Mouse (Mus musculus) kidney, postnatal 0 days (tissue): ENCODE results near the gene Aktip. TPM values are rescaled to one million over a fixed set of nuclear protein-coding genes. Genes with fewer than 3 reads are reported as not detected.

Experiments
- ATAC-seq: fragments of 200-750 bp; cut with Nextera tagmentation; replicated peaks from 2 replicates; pipeline ENCODE4 v1.8.0; 2017; ENCODE audit warnings: low read depth, moderate number of reproducible peaks, moderate TSS enrichment, moderate library complexity; ENCODE audit not compliant: low FRiP score
- DNase-seq: peaks from one replicate; pipeline ENCODE4 v3.0.0-alpha.2; 2016; ENCODE audit warnings: low spot score
- H3K27ac ChIP-seq: fragments of 300-500 bp; sonication (generic); 2 replicates; pipeline ENCODE4 v1.5.1; 2014; ENCODE audit warnings: mild to moderate bottlenecking
- H3K27me3 ChIP-seq: fragments of 300-500 bp; sonication (generic); 2 replicates; pipeline ENCODE4 v1.6.1; 2014; ENCODE audit warnings: low read length, mixed read lengths; ENCODE audit not compliant: insufficient read depth
- H3K36me3 ChIP-seq: fragments of 300-500 bp; sonication (generic); 2 replicates; pipeline ENCODE4 v1.6.1; 2014; ENCODE audit warnings: low read length, mixed read lengths; ENCODE audit not compliant: insufficient read depth
- H3K4me1 ChIP-seq: fragments of 300-500 bp; sonication (generic); replicated peaks from 2 replicates; pipeline ENCODE4 v1.6.1; 2014; ENCODE audit warnings: antibody characterized with exemption, low read length, mixed read lengths; ENCODE audit not compliant: insufficient read depth
- H3K4me2 ChIP-seq: fragments of 300-500 bp; sonication (generic); 2 replicates; pipeline ENCODE4 v1.6.1; 2014; ENCODE audit warnings: mild to moderate bottlenecking, low read length, moderate library complexity, mixed read lengths
- H3K4me3 ChIP-seq: fragments of 300-500 bp; sonication (generic); replicated peaks from 2 replicates; pipeline ENCODE4 v1.5.1; 2014; ENCODE audit warnings: low read depth, low read length
- H3K9ac ChIP-seq: fragments of 300-500 bp; sonication (generic); 2 replicates; pipeline ENCODE4 v1.6.1; 2014; ENCODE audit warnings: low read depth, low read length
- H3K9me3 ChIP-seq: fragments of 300-500 bp; sonication (generic); replicated peaks from 2 replicates; pipeline ENCODE4 v1.6.1; 2016; ENCODE audit warnings: low read length, inconsistent platforms, mixed read lengths
- CTCF ChIP-seq: IDR thresholded peaks from 2 replicates; pipeline ENCODE4 v1.5.1; 2016; ENCODE audit warnings: antibody characterized with exemption, low read depth, mild to moderate bottlenecking, moderate library complexity
- WGBS: fragments of 180-500 bp; shearing (Covaris S2); extraction: QIAGEN DNeasy Blood & Tissue Kit; methylation state at CpG from one replicate; pipeline ENCODE4 v1.1.7; 2014; 5-methylcytosine and 5-hydroxymethylcytosine counted together
- polyA plus RNA-seq: library from polyadenylated mRNA; unstranded; fragments of >200 nt; fragmentation: Nextera tagmentation; extraction: Ambion mirVana; gene quantifications from 2 replicates; pipeline ENCODE4 v1.2.1, GENCODE M21; 2015

Gene Aktip
- polyA plus RNA-seq, 1 experiment from 2014 or later: 116 TPM

DNA sequence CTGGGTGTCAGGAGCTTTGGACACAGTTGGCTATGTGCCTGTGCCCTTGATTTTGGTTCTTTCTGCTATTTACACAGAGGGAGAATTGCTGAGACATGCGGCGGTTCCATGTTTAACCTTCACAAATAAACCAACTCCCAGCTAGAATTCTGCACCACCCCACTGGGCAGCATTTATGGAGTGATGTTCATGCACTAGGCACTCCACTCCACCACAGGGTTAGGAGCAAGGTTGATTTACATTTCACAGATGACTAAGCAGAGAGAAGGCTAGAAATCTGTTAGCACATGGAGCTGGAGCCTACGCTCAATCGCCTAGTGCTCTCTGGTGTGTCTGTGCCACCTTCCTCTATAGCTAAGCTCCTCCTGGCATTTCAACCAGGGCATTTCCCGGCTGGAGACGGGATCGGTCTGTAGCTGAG lies 27.7 kb upstream of the Aktip start:
- H3K27me3 ChIP-seq: no peaks in the 10 kb centered on the region
- no peaks in the 10 kb centered on the region for H3K4me1 ChIP-seq
- H3K9ac ChIP-seq: no peak overlapping the region
- DNase-seq (no peak), ATAC-seq (no peak)
- WGBS: 85% methylated on average over 7 of the region's 7 CpGs
- TF ChIP-seq CTCF: no peak
- 0 out of 2 replicates have a peak, but pooled peaks cover 2% of the 10 kb centered on the region for H3K36me3 ChIP-seq
- no peak overlapping the region for H3K4me3 ChIP-seq
- no peak overlapping the region for H3K27ac ChIP-seq
- no peaks in the 10 kb centered on the region for H3K9me3 ChIP-seq
- no peak overlapping the region for H3K4me2 ChIP-seq

GRCm38 (mm10) chr8:91224227-91224626 lies 24.5 kb upstream of the Aktip start:
- Histone ChIP-seq H3K9me3 (no peaks in the 10 kb centered on the region), H3K4me1 (no peaks in the 10 kb centered on the region), H3K27me3 (no peaks in the 10 kb centered on the region), H3K36me3 (0 out of 2 replicates have a peak, but pooled peaks cover 2% of the 10 kb centered on the region), H3K27ac (no peak overlapping the region), H3K9ac (no peak overlapping the region), H3K4me3 (no peak overlapping the region), H3K4me2 (no peak overlapping the region)
- WGBS: 89% methylated on average over 7 of the region's 7 CpGs
- TF ChIP-seq CTCF: no peak
- no peak for DNase-seq
- ATAC-seq: no peak

- WGBS: 78% methylated on average over 2 of the region's 2 CpGs
- DNase-seq (no peak), ATAC-seq (no peak)
- 0 out of 2 replicates have a peak, but pooled peaks cover 2% of the 10 kb centered on the region for H3K36me3 ChIP-seq
- H3K27ac ChIP-seq: no peak overlapping the region
- H3K9ac ChIP-seq: no peak overlapping the region
- no peaks in the 10 kb centered on the region for H3K27me3 ChIP-seq
- H3K4me2 ChIP-seq: no peak overlapping the region
- no peaks in the 10 kb centered on the region for H3K4me1 ChIP-seq
- H3K4me3 ChIP-seq: no peak overlapping the region
- H3K9me3 ChIP-seq: no peaks in the 10 kb centered on the region
- TF ChIP-seq CTCF: no peak
These were observed 22.1 kb upstream of the Aktip start for GRCm38 (mm10) chr8:91221841-91222240.

- no peak overlapping the region for H3K9ac ChIP-seq
- WGBS: 92% methylated on average over 4 of the region's 4 CpGs
- ATAC-seq: no peak
- no peak for TF ChIP-seq CTCF
- no peak overlapping the region for H3K4me3 ChIP-seq
- H3K36me3 ChIP-seq: no peaks in the 10 kb centered on the region
- H3K27me3 ChIP-seq: no peaks in the 10 kb centered on the region
- no peaks in the 10 kb centered on the region for H3K9me3 ChIP-seq
- H3K4me2 ChIP-seq: no peak overlapping the region
- H3K27ac ChIP-seq: no peak overlapping the region
- no peaks in the 10 kb centered on the region for H3K4me1 ChIP-seq
- no peak for DNase-seq
These were observed 18.5 kb upstream of the Aktip start for GRCm38 (mm10) chr8:91218271-91218670.

DNA sequence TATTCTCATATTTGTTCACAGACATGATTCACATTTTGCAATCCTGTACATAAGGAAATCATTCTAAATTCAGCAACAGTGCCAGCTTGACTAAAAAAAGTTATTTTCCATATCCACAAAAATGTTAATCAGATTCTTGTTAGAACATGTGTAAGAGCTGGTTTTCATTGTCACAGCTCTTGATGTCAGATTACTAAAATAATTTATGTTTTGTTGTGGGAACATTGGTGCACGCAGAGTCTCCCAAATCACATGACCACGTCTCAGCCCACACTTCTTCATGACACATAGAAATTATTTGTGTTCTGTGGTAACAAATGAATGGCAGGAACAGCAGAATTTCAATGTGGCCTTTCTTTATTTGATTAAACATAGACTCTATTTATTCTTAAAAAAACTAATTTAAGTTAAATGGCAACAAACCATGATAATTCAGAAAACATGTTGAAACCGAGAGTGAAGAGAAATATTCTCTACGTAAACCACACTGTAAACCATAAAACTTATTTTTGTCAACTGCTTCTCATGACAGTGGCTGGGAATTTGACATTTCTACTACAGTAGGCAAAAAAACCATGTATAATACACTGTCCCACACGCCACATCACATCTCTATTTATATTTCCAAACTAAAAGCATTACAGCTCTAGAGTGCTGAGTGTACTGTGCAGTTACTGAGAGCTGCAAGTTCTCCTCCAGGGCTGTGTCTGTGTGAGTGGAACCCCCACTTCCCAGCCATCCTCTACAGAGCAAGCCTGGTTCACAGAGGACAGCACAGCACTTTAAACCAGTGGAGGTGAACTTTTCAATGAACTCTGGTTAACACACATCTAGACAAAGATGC lies 17.5 kb upstream of the Aktip start:
- no peaks in the 10 kb centered on the region for H3K27me3 ChIP-seq
- 82% methylated on average over 5 of the region's 5 CpGs for WGBS
- no peak overlapping the region for H3K4me3 ChIP-seq

GRCm38 (mm10) chr8:91214287-91214686 lies 14.5 kb upstream of the Aktip start:
- Histone ChIP-seq H3K4me3 (no peak overlapping the region), H3K4me1 (no peaks in the 10 kb centered on the region), H3K27ac (no peak overlapping the region), H3K9ac (no peak overlapping the region), H3K9me3 (no peaks in the 10 kb centered on the region), H3K27me3 (no peaks in the 10 kb centered on the region), H3K4me2 (no peak overlapping the region), H3K36me3 (no peaks in the 10 kb centered on the region)
- 81% methylated on average over 3 of the region's 3 CpGs for WGBS
- ATAC-seq (no peak), DNase-seq (no peak)
- TF ChIP-seq CTCF: no peak

More for the DNA sequence above, 17.5 kb upstream of the Aktip start:
- ATAC-seq (no peak), DNase-seq (no peak)
- Histone ChIP-seq H3K9ac (no peak overlapping the region), H3K36me3 (no peaks in the 10 kb centered on the region), H3K9me3 (no peaks in the 10 kb centered on the region), H3K4me1 (no peaks in the 10 kb centered on the region), H3K4me2 (no peak overlapping the region), H3K27ac (no peak overlapping the region)
- no peak for TF ChIP-seq CTCF
